18 mouse cellular contexts compared by ENCODE assay signal in genomic region chr11:74568463-74568862, GRCm38 (mm10). TPM values are rescaled to one million over a fixed set of nuclear protein-coding genes. Genes with fewer than 3 reads are reported as not detected.
DNase-seq lines count a peak whose midpoint lies in the region; ATAC-seq and TF ChIP-seq lines count a peak whose summit lies in the region.
"Had no signal": no experiment of that assay in that cellular context is flagged by ENCODE, and none has a peak within 500 bp of the region (broad histone marks: within the 10 kb centered on the region; RNA-seq: fewer than 3 reads in every experiment).

No protein-coding gene starts in this region.

- intact Hi-C loops in left cerebral cortex, postnatal 36 days (cut with DNase I), result no loop called here

- no peak overlapping the region for H3K4me3 ChIP-seq in kidney, adult 2 months (ENCODE audit: insufficient read depth, low read depth, low read length)
- H3K4me3 ChIP-seq in midbrain, embryonic 14.5 days (replicated peaks; ENCODE audit: low read depth, low read length), result no peak overlapping the region
- H3K4me3 ChIP-seq: embryonic facial prominence, embryonic 12.5 days; hindbrain, embryonic 15.5 days had no signal

- 87% methylated on average over 5 of the region's 5 CpGs for WGBS in kidney, adult 2 months
- 86% methylated on average over 5 of the region's 5 CpGs for WGBS in midbrain, embryonic 14.5 days

- no peak overlapping the region for H3K9ac ChIP-seq in midbrain, embryonic 14.5 days (replicated peaks; ENCODE audit: low read length)
- H3K9ac ChIP-seq: embryonic facial prominence, embryonic 12.5 days; hindbrain, embryonic 15.5 days had no signal

- no peaks in the 10 kb centered on the region for H3K9me3 ChIP-seq in midbrain, embryonic 14.5 days (ENCODE audit: control insufficient read depth, low read length)
- H3K9me3 ChIP-seq: embryonic facial prominence, embryonic 12.5 days; hindbrain, embryonic 15.5 days had no signal

- no peak overlapping the region for H3K4me2 ChIP-seq in midbrain, embryonic 14.5 days (ENCODE audit: low read length)
- H3K4me2 ChIP-seq: embryonic facial prominence, embryonic 12.5 days; hindbrain, embryonic 15.5 days had no signal

- H3K27ac ChIP-seq in kidney, adult 2 months (ENCODE audit: insufficient read depth, low read depth, low read length), result no peak overlapping the region
- H3K27ac ChIP-seq in midbrain, embryonic 14.5 days (replicated peaks; ENCODE audit: low read depth, low read length), result no peak overlapping the region
- H3K27ac ChIP-seq: embryonic facial prominence, embryonic 12.5 days; hindbrain, embryonic 15.5 days had no signal

- TF ChIP-seq CTCF in kidney, adult 2 months (conservative IDR thresholded peaks at IDR 0.05; ENCODE audit: insufficient read depth, insufficient read length, low read depth, low read length), result no peak

- ATAC-seq in midbrain, embryonic 14.5 days (ENCODE audit: low FRiP score, low TSS enrichment), result no peak

- no peak for TF ChIP-seq POLR2A in kidney, adult 2 months (IDR thresholded peaks at IDR 0.05; ENCODE audit: low read depth, low read length)

- no peaks in the 10 kb centered on the region for H3K4me1 ChIP-seq in kidney, adult 2 months (ENCODE audit: control insufficient read depth, insufficient read depth, low read length)
- no peaks in the 10 kb centered on the region for H3K4me1 ChIP-seq in midbrain, embryonic 14.5 days (ENCODE audit: control insufficient read depth, insufficient read depth, low read length)
- H3K4me1 ChIP-seq: hindbrain, embryonic 15.5 days had no signal

- peak; percentile 60 for DNase-seq in layer of hippocampus, adult 11-12 months (ENCODE audit: low spot score)
- no peak for DNase-seq in layer of hippocampus, adult 9-10 months (ENCODE audit: low spot score)
- DNase-seq in brain, adult 2 months (ENCODE audit: low read depth, low spot score), result peak; percentile 91
- DNase-seq in cerebellum, postnatal 25 days, result peak; percentile 63 to 74
- peak; percentile 73 to 78 for DNase-seq in left cerebral cortex, postnatal 36 days (ENCODE audit: low spot score in 2 of 2)
- DNase-seq in kidney, adult 2 months, result no peak
- DNase-seq in urinary bladder, adult 18-20 months (ENCODE audit: low spot score in 2 of 2), result no peak
- no peak for DNase-seq in midbrain, embryonic 14.5 days
- DNase-seq: adrenal gland, adult 8-10 months; heart, adult 18-20 months; heart, postnatal 10 days; kidney, adult 8-10 months; kidney, postnatal 4 days; lung, adult 2 months; thymus, adult 2 months had no signal

- H3K27me3 ChIP-seq in kidney, adult 2 months (replicated peaks; ENCODE audit: control insufficient read depth, insufficient read depth, low read length), result no peaks in the 10 kb centered on the region
- no peaks in the 10 kb centered on the region for H3K27me3 ChIP-seq in midbrain, embryonic 14.5 days (ENCODE audit: control insufficient read depth, insufficient read depth, low read length)
- H3K27me3 ChIP-seq: embryonic facial prominence, embryonic 12.5 days; hindbrain, embryonic 15.5 days had no signal

- H3K36me3 ChIP-seq in kidney, adult 2 months (ENCODE audit: control insufficient read depth, insufficient read depth, low read length), result no peaks in the 10 kb centered on the region
- H3K36me3 ChIP-seq in midbrain, embryonic 14.5 days (ENCODE audit: control insufficient read depth, insufficient read depth, low read length), result no peaks in the 10 kb centered on the region
- H3K36me3 ChIP-seq: embryonic facial prominence, embryonic 12.5 days; hindbrain, embryonic 15.5 days had no signal

RNA-seq across cellular contexts. Expression of gene Rap1gap2, which starts 42.3 kb away (rescaled TPM):
- total RNA-seq in left cerebral cortex, postnatal 36 days (2021), result 100 to 1,000 TPM; 179 to 210 TPM
- 24.9 and 29.4 TPM in 2 replicates for polyA plus RNA-seq in kidney, adult 2 months (2012; rRNA removed)
- 9.2 and 10.6 TPM in 2 replicates for polyA plus RNA-seq in midbrain, embryonic 14.5 days (2014; fragmentation: Nextera tagmentation; extraction: Ambion mirVana)

RNA-seq across cellular contexts. Expression of gene Ccdc92b, which starts 50.9 kb away (rescaled TPM):
- total RNA-seq in left cerebral cortex, postnatal 36 days (2021), result 10 to 100 TPM; 28.5 to 31.2 TPM
- 0.13 and 0.18 TPM in 2 replicates for polyA plus RNA-seq in kidney, adult 2 months (2012; rRNA removed)
- 3.8 and 4.2 TPM in 2 replicates for polyA plus RNA-seq in midbrain, embryonic 14.5 days (2014; fragmentation: Nextera tagmentation; extraction: Ambion mirVana)
- total RNA-seq: neutrophil, adult 5-6 weeks had no signal

Comparison
In these comparisons a context has a peak if more than half of its experiments do, and no peak if none do; other contexts are left out.
1. DNase-seq: peak in layer of hippocampus, adult 11-12 months (single experiment), brain, adult 2 months (single experiment), cerebellum, postnatal 25 days (2 of 2) and left cerebral cortex, postnatal 36 days (2 of 2); none in layer of hippocampus, adult 9-10 months (single experiment), kidney, adult 2 months (single experiment), urinary bladder, adult 18-20 months (0 of 2) and midbrain, embryonic 14.5 days (single experiment).